In genomic region chr11:75968761-75969160, GRCm38 (mm10) we compare ENCODE assay signal across 22 mouse cellular contexts. TPM values are rescaled to one million over a fixed set of nuclear protein-coding genes. Genes with fewer than 3 reads are reported as not detected.
DNase-seq lines count a peak whose midpoint lies in the region; ATAC-seq and TF ChIP-seq lines count a peak whose summit lies in the region.
"Had no signal": no experiment of that assay in that cellular context is flagged by ENCODE, and none has a peak within 500 bp of the region (broad histone marks: within the 10 kb centered on the region; RNA-seq: fewer than 3 reads in every experiment).

No protein-coding gene starts in this region.

- no peak overlapping the region for H3K9ac ChIP-seq in midbrain, embryonic 11.5 days (ENCODE audit: low read length)
- H3K9ac ChIP-seq in midbrain, embryonic 16.5 days (ENCODE audit: low read depth, low read length) = no peak overlapping the region

- H3K4me3 ChIP-seq in kidney, adult 2 months (ENCODE audit: insufficient read depth, low read depth, low read length) = no peak overlapping the region
- no peak overlapping the region for H3K4me3 ChIP-seq in midbrain, embryonic 11.5 days (ENCODE audit: low read depth, low read length)
- no peak overlapping the region for H3K4me3 ChIP-seq in midbrain, embryonic 16.5 days (ENCODE audit: low read depth, low read length)
- peak overlapping the region; percentile 24 for H3K4me3 ChIP-seq in testis, adult 2 months (ENCODE audit: control insufficient read depth, low read depth, low read length)

- peaks cover 2% of the 10 kb centered on the region; the same call in 1 of the 2 replicates for H3K4me1 ChIP-seq in kidney, adult 2 months (ENCODE audit: control insufficient read depth, insufficient read depth, low read length)
- peaks cover 29% of the 10 kb centered on the region for H3K4me1 ChIP-seq in midbrain, embryonic 11.5 days (ENCODE audit: control insufficient read depth, insufficient read depth, low read length)
- H3K4me1 ChIP-seq in midbrain, embryonic 16.5 days (ENCODE audit: control insufficient read depth, insufficient read depth, low read length) = peaks cover 29% of the 10 kb centered on the region
- H3K4me1 ChIP-seq in testis, adult 2 months (ENCODE audit: control insufficient read depth, insufficient read depth, low read length) = peaks cover 28% of the 10 kb centered on the region

- no peak for TF ChIP-seq CTCF in kidney, adult 2 months (conservative IDR thresholded peaks at IDR 0.05; ENCODE audit: insufficient read depth, insufficient read length, low read depth, low read length)
- no peak for TF ChIP-seq CTCF in testis, adult 2 months (IDR thresholded peaks at IDR 0.05; ENCODE audit: control insufficient read depth, insufficient read depth, insufficient replicate concordance, low read depth, low read length)

- no peak overlapping the region for H3K27ac ChIP-seq in kidney, adult 2 months (ENCODE audit: insufficient read depth, low read depth, low read length)
- no peak overlapping the region for H3K27ac ChIP-seq in midbrain, embryonic 11.5 days (ENCODE audit: low read depth, low read length)
- H3K27ac ChIP-seq in midbrain, embryonic 16.5 days (ENCODE audit: low read length) = no peak overlapping the region
- peak overlapping the region; percentile 18; the same call in 1 of the 2 replicates for H3K27ac ChIP-seq in testis, adult 2 months (ENCODE audit: control insufficient read depth, insufficient read depth, low read depth, low read length)

- H3K4me2 ChIP-seq in midbrain, embryonic 11.5 days = no peak overlapping the region
- H3K4me2 ChIP-seq in midbrain, embryonic 16.5 days (ENCODE audit: low read length) = no peak overlapping the region

- no peaks in the 10 kb centered on the region for H3K27me3 ChIP-seq in kidney, adult 2 months (replicated peaks; ENCODE audit: control insufficient read depth, insufficient read depth, low read length)
- H3K27me3 ChIP-seq in midbrain, embryonic 11.5 days (ENCODE audit: control insufficient read depth, insufficient read depth, low read length) = peaks cover 16% of the 10 kb centered on the region; the same call in 1 of the 2 replicates
- peaks cover 4% of the 10 kb centered on the region; the same call in 1 of the 2 replicates for H3K27me3 ChIP-seq in midbrain, embryonic 16.5 days (ENCODE audit: control insufficient read depth, insufficient read depth, low read depth, low read length)
- no peaks in the 10 kb centered on the region for H3K27me3 ChIP-seq in testis, adult 2 months (ENCODE audit: control insufficient read depth, insufficient read depth, low read length)
- H3K27me3 ChIP-seq: Patski had no signal

- ATAC-seq in midbrain, embryonic 11.5 days (ENCODE audit: low FRiP score) = no peak
- ATAC-seq in midbrain, embryonic 16.5 days = no peak
- ATAC-seq: activated CD4-positive, CD25-positive, alpha-beta regulatory T cell, adult 4 months; CD4-positive, CD25-positive, alpha-beta regulatory T cell, adult 4 months; Patski had no signal

- DNase-seq in kidney, adult 2 months = peak; percentile 66
- DNase-seq in kidney, postnatal 10 days = no peak
- DNase-seq in kidney, adult 9 months = peak; percentile 58
- DNase-seq in kidney, adult 18-20 months = no peak
- DNase-seq in midbrain, embryonic 11.5 days (ENCODE audit: low spot score, missing footprints) = peak; percentile 69
- DNase-seq in testis, postnatal 14 days (ENCODE audit: low spot score) = no peak
- DNase-seq: adrenal gland, adult 2 months; adrenal gland, adult 8-10 months; adrenal gland, postnatal 10 days; adrenal gland, postnatal 14 days; adrenal gland, postnatal 25 days; adrenal gland, postnatal 36 days; B cell, adult 2 months; cerebellum, adult 11 months; cerebellum, adult 11-12 months had no signal

- H3K9me3 ChIP-seq in midbrain, embryonic 11.5 days (ENCODE audit: control insufficient read depth, low read length) = no peaks in the 10 kb centered on the region
- H3K9me3 ChIP-seq in midbrain, embryonic 16.5 days (replicated peaks; ENCODE audit: control insufficient read depth, low read length, poor library complexity, severe bottlenecking) = no peaks in the 10 kb centered on the region
- H3K9me3 ChIP-seq: G1E had no signal

- TF ChIP-seq POLR2A in kidney, adult 2 months (IDR thresholded peaks at IDR 0.05; ENCODE audit: low read depth, low read length) = no peak
- TF ChIP-seq POLR2A in testis, adult 2 months (IDR thresholded peaks at IDR 0.05; ENCODE audit: control insufficient read depth, low read depth, low read length) = no peak

- no peaks in the 10 kb centered on the region for H3K36me3 ChIP-seq in kidney, adult 2 months (ENCODE audit: control insufficient read depth, insufficient read depth, low read length)
- H3K36me3 ChIP-seq in midbrain, embryonic 11.5 days (ENCODE audit: control insufficient read depth, insufficient read depth, low read length) = no peaks in the 10 kb centered on the region
- no peaks in the 10 kb centered on the region for H3K36me3 ChIP-seq in midbrain, embryonic 16.5 days (ENCODE audit: control insufficient read depth, insufficient read depth, low read length)
- no peaks in the 10 kb centered on the region for H3K36me3 ChIP-seq in testis, adult 2 months (ENCODE audit: control insufficient read depth, insufficient read depth, low read length)
- H3K36me3 ChIP-seq: G1E had no signal

- 79% methylated on average over 6 of the region's 6 CpGs for WGBS in kidney, adult 2 months
- WGBS in midbrain, embryonic 11.5 days = 76% methylated on average over 6 of the region's 6 CpGs
- 81% methylated on average over 6 of the region's 6 CpGs for WGBS in midbrain, embryonic 16.5 days

RNA-seq across cellular contexts. Expression of gene Rph3al, which starts 30.5 kb away (rescaled TPM):
- 11.9 and 12.6 TPM in 2 replicates for polyA plus RNA-seq in kidney, adult 2 months (2012; rRNA removed)
- 0.66 and 1.1 TPM in 2 replicates for polyA plus RNA-seq in midbrain, embryonic 11.5 days (2014; fragmentation: Nextera tagmentation; extraction: Ambion mirVana)
- 3.4 and 4.9 TPM in 2 replicates for polyA plus RNA-seq in midbrain, embryonic 16.5 days (2015; fragmentation: Nextera tagmentation; extraction: Ambion mirVana)
- 0.91 and 1.8 TPM in 2 replicates for polyA plus RNA-seq in testis, adult 2 months (2012; rRNA removed)
- polyA plus RNA-seq: G1E had no signal

RNA-seq across cellular contexts. Expression of gene 1700016K19Rik, which starts 31.0 kb away (rescaled TPM):
- polyA plus RNA-seq in kidney, adult 2 months (2012; rRNA removed) = 0.08 and 0.10 TPM in 2 replicates
- 0.23 TPM in 1 of 2 replicates, not detected in the other for polyA plus RNA-seq in midbrain, embryonic 11.5 days (2014; fragmentation: Nextera tagmentation; extraction: Ambion mirVana)
- 6.0 and 7.0 TPM in 2 replicates for polyA plus RNA-seq in midbrain, embryonic 16.5 days (2015; fragmentation: Nextera tagmentation; extraction: Ambion mirVana)
- 287 and 288 TPM in 2 replicates for polyA plus RNA-seq in testis, adult 2 months (2012; rRNA removed)
- polyA plus RNA-seq: adrenal gland, adult 2 months; C2C12; CD4-positive, CD25-positive, alpha-beta regulatory T cell, adult 4 months; G1E had no signal

RNA-seq across cellular contexts. Expression of gene Rflnb, which starts 58.8 kb away (rescaled TPM):
- polyA plus RNA-seq in kidney, adult 2 months (2012; rRNA removed) = 15.8 and 18.8 TPM in 2 replicates
- polyA plus RNA-seq in midbrain, embryonic 11.5 days (2014; fragmentation: Nextera tagmentation; extraction: Ambion mirVana) = 13.4 and 13.9 TPM in 2 replicates
- 12.7 and 13.5 TPM in 2 replicates for polyA plus RNA-seq in midbrain, embryonic 16.5 days (2015; fragmentation: Nextera tagmentation; extraction: Ambion mirVana)
- 0.64 and 0.77 TPM in 2 replicates for polyA plus RNA-seq in testis, adult 2 months (2012; rRNA removed)

Comparison
In these comparisons a context has a peak if more than half of its experiments do, and no peak if none do; other contexts are left out.
1. DNase-seq: peak in kidney, adult 2 months (single experiment), kidney, adult 9 months (single experiment) and midbrain, embryonic 11.5 days (single experiment); none in kidney, postnatal 10 days (single experiment), kidney, adult 18-20 months (single experiment) and testis, postnatal 14 days (single experiment).
2. RNA of gene 1700016K19Rik, which starts 31.0 kb away (polyA plus RNA-seq): 287 to 288 TPM in testis, adult 2 months; 6.0 to 7.0 TPM in midbrain, embryonic 16.5 days, 0.08 to 0.10 TPM in kidney, adult 2 months and 0.23 TPM in midbrain, embryonic 11.5 days; every median in the first group is over 10 times any median in the second.